Mouse (Mus musculus): ENCODE measurements around the gene Mrpl52.

DNA sequence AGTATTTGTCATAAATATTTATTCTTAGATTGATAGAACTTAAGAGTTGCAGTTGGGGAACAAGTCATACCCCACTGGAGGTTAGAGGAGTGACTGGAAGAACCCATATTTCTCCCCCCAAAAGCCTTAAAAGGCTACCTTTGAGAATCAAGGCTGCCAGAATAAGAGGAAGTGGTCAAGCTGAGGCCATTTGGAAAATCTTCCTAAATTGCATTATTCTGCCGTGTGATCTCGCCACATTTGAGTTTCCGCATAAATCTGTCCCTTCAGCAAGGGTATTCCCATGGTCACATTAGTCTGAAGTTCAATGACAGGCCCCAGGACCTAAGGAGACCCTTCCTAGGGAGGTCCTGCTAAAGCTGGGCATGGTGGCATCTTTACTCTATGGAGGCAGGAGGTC is 15.8 kb downstream of the Mrpl52 start:
- TF ChIP-seq POLR2A (IDR thresholded peaks at IDR 0.05; ENCODE audit: insufficient read depth, low read depth, low read length) (no peak), EP300 (IDR thresholded peaks at IDR 0.05; ENCODE audit: insufficient read depth, low read depth, low read length) (no peak), CTCF (IDR thresholded peaks at IDR 0.05) (no peak)

Measured in heart, adult 2 months (tissue).